Mouse (Mus musculus) spleen, adult 12 weeks (tissue): ENCODE measurements around the gene Hmg20b.

Experiments
- DNase-seq: peaks from one replicate; pipeline ENCODE4 v3.0.0; 2022; ENCODE audit warnings: low spot score

Hmg20b gene

DNA sequence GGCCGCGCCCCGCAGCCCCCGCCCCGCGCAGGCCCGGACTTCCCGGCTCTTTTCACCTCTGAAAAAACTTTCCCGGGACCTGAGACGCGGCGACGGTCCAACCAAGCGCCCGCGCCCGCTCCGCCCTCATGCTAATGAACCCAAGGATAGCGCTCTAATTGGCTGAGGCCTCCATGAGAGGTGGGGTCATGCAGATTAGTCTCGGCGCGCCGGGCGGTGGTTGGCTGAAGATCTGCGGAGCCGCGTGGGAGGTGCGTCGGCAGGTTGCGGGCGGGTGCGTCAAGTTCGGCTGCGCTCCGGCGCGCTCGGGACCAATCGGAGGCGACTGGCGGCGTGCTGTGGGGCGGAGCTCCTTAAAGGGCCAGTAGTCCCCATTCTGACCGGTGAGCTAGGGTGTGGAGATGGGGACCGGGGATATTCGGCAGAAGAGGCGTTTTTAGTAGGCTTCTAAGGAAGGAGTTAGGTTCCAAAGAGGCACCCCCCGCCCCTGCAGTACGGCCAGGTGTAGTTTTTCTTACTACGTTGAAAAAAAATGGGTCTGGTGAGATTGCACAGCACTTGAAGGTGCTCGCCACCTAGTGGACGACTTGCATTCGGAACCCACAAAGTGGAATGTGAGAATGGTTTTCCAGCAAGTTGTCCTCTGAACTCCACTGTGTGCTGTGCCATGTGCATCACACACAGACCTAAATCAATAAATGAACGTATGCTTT, at the start of gene Hmg20b:
Hmg20b (minus strand) TSS at position 130 of the 713 bp plus-strand sequence.
- peak; percentile 97 for DNase-seq

- DNase-seq: no peak
Measured at GRCm38 (mm10) chr10:81399798-81400308, 49.6 kb upstream of the Hmg20b start.

GRCm38 (mm10) chr10:81399296-81399695, 49.0 kb upstream of the Hmg20b start:
- no peak for DNase-seq

DNA sequence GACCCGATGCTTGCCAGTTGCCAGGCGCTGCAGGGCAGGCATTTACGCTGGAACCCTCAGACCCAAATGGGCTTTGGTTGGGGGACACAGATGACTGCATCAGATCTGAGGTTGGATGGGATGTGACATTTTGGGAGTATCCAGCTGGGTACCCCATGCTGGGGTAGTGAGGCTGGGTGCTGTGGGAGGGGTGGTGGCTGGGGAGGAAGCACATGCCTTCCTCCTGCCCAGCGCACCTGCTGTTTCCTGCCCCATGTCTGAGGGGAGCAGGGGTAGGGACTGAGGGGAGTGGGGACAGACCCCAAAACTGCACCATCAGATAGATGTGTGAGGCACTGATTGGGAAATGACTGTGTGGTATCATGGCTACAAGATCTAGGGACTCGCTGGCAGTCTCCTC, 46.5 kb upstream of the Hmg20b start:
- no peak for DNase-seq

DNA sequence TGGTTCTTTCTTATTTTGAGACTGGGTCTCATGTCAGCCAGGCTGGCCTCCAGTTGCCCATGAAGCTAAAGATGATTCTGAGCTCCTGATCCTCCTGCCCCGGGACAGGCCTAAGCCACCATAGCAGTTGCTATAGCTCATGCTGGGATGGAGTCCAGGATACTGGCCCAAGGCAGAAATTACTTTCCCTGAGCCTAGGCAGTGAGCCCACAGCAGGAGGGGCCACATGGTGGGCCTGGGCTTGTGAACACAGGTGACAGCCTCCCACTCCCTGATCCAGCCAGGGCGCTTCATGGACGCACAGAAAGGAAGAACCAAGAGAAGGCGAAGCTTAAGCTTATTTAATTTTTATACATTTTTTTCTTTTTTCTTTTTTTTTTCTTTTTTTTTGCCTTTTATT, 45.6 kb upstream of the Hmg20b start:
- DNase-seq: no peak

DNA sequence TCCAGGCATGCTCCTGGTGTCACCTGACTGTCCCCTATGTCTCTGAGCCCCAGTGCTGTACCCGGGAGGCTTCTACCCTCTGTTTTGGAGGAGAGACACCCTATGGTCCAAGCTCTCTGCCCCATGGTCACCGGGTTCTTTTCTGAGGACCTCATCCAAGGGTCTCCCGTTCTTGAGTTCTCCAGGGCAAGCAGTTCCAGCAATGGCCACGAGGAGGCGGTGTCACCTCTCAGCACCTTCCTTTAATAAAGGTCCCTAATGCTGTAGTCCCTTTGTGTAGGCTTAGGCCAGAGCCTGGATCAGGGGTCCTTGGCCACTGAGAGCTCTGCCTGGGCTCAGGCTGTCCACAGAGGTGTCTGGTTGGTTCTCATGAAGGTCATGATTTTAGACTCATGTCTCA, 44.8 kb upstream of the Hmg20b start:
- DNase-seq: peak; percentile 62

DNA sequence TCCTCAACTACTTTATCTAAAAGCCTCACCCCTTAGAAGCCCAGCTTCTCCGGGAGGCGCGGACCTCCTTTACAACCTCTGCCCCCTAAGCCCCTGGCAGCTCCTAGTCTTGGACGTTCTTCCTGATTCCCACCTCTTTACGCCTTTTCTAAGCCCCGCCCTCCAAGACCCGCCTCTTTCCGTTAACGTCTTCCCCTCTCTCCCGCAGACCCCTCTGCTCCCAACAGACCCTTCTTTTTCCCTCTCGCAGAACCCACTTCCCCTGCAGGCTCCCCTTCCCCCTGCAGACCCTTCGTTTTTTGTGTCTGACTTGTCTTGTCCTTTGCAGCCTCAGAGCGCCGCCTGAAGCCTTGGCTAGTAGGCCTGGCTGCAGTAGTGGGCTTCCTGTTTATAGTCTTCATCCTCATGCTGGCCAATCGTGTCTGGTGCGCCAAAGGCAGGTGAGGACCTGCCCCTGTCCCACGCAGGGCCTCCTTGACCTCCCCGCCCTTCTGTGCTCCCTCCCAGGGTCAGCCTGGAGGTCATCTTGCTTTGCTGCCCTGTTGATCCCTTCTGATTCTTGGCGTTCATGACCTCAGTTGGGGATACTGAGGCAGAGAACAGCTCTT, 43.3 kb upstream of the Hmg20b start:
- DNase-seq: no peak

DNA sequence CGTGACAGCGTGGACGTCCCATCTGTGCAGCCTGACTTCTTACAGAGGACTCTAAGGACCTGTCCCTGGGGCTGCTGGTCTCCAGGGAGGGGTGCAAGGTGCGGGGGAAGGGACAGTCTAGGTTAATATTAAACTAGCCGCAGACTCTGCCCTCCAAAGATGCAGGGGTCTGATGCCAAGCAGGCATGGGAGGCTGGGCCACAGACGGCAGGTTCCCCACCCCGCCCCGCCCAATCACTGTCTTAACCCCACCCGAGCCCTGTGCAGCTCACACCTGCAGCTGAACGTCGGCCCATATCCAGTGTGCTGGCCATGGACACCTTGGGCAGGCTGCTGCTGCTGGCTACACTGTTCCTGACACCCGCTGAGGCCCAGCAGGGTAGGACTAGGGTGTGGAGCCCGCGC, 42.5 kb upstream of the Hmg20b start, which contains the start of gene Smim24:
Smim24 (plus strand) TSS at position 271 of the 405 bp plus-strand sequence.
- DNase-seq: no peak

DNA sequence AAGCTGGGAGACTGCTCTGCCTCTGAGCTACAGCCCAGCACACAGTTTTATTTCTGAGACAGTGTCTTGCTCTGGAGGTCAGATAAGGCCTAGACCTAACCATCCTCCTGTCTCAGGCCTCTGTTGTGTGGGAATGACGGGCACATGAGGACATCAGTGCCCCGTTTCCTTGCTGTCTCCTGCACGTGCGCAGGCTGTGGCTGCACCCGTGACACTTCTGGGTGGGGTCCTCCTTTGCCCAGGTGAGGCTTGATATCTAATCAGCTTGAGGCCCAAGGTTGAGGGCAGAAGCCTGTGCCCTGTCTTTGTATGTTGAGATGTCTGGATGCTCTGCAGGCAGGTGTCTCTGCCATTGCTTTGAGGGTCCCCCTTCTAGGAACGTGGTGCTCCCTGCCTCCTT, 42.0 kb upstream of the Hmg20b start:
- no peak for DNase-seq

DNA sequence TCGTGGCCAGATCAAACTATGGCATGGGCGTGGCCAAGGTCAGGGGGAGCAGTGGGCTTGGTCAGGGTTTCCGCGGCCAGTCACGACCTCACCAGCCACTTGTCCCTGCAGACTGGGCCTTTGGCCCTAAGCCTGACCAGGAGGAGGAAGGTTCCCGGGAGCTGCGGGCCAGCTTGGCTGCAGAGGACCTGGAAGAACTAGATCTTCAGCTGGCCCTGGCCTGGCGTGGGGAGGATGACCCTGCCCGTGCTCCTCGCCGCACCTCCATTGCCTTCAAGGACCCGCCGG, 40.3 kb upstream of the Hmg20b start:
- no peak for DNase-seq

DNA sequence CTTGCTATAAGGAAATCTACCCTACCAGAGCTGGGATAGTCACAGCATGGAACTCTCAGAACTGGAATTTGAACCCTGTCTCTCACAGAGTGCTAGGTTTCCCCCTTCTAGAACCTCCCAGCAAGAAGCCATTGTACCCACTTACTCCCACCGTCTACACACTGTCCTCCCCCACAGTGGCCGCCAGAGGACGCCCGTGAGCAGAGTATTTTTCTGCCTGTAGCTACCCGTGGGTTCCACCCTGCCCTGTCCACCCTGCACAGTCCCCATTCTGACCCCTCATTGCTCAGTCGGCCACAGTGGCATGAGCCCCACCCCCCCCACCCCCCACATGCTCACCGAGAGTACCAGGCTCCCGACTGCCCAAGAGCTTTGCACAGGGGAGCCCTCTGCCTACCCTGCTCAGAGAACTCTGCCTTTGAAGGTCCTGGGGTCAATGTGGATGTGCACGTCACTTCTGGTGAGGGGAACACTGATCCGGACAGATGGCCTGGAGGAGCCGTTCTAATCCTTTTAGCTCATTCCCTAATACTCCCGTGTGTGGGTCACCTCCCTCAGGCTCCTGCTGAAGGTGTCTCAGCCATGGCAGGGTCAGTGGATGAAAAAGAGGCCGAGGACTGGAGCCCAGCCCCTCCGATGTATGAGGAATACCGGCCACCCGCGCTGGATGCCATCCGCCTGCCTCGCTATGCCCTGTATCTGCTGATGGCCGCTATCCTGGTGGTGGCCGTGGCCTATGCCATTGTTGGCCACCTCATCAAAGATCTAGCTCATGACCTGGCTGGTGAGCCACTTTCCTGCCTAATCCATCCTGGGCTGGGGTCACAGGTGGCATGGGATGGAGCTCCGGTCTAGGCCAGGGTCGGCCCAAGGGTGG, 39.8 kb upstream of the Hmg20b start:
- peak; percentile 67 for DNase-seq

DNA sequence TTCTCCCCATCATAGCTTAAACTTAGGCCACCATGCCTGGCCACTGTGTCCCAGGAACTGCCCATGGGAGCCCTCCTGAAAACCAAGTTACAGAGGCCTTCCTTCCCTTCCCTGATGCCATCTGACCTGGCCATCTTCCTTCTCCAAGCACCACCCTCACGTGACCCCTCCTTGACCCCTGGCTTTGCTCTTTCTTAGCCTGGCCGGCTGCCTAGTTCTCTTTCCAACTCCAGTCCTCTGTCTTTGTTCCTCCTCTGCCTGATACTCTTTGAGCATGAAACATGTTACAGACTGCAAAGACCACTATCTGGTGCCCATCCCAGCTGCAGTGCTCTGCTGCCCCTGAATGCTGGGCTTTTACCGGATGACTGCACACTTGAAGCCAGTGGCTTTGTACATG, 39.1 kb upstream of the Hmg20b start:
- DNase-seq: no peak

DNA sequence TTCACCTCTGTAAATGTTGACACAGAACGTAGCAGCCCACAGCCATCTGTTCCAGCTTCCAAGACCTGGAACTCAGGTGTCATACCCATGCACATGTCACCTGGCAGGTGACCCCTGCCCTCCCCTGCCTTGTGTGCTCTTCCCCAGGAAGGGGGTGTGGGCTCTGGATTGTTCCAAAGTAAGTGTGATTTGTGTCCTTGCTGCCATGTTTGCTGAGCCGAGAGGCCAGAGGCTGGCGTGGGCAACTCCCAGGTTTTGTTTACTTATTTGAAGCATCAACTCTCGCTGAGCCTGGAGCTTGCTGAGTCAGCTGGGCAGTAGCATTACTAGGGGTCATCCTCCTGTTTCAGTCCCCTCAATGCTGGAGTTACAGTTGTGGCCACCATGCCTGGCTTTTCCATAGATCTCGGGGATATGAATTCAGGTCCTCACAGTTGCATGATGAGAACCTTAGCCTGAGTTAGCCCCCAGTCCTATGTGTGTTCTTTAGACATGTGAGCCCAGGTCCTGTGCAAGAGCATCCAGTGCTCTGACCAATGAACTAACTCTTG, 38.3 kb upstream of the Hmg20b start, which contains the start of gene Gm48552:
Gm48552 (plus strand) TSS at position 501 of the 551 bp plus-strand sequence.
- DNase-seq: no peak

DNA sequence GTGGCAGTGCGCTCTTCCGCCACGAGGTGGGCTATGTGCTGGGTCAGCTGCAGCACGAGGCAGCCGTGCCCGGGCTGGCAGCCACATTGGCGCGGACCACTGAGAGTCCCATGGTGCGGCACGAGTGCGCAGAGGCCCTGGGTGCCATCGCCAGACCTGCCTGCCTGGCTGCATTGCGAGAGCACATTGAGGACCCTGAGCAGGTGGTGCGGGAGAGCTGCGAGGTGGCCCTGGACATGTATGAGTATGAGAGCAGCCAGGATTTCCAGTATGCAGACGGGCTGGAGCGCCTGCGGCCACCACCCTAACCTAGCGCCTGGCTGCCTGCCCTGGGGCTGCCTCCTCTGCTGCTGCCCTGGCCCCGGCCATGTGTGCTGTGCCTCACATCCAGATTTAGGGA, 37.4 kb upstream of the Hmg20b start:
- DNase-seq: no peak

DNA sequence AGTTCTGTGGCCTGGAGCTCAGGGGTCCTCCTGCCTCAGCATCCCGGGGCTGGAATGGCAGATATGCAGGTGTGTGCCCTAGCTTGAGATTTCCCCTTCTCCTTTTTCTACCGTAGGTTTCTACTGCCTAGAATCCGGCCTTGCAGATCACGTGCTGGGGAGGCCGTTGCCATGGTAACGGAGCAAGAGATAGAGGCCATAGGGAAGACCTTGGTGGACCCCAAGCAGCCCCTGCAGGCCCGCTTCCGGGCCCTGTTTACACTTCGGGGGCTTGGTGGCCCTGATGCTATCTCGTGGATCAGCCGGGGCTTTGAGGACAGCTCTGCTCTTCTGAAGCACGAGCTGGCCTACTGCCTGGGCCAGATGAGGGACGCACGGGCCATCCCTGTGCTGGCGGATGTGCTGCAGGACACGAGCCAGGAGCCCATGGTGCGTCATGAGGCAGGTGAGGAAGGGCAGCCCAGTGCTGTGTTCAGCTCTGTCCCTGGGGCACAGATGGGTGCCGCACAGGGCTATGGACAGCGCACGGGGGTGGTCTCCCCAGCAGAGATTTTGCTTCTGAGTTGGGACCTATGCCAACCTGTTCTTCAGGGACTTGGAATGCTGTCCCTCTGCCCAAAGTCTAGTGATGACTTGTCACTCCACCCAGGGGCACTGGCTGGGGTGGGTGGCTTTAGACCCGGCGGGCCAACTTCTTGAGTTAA, 35.5 kb upstream of the Hmg20b start:
- DNase-seq: no peak

- DNase-seq: no peak
Measured at GRCm38 (mm10) chr10:81384605-81384982, 34.3 kb upstream of the Hmg20b start.

GRCm38 (mm10) chr10:81383802-81384604, 33.7 kb upstream of the Hmg20b start, which contains the start of the genes Dohh and Gm48551:
Gene Dohh (plus strand): TSS chr10:81384428.
Gene Gm48551 (plus strand): TSS chr10:81384466.
- DNase-seq: peak; percentile 99

GRCm38 (mm10) chr10:81382039-81382438, 31.8 kb upstream of the Hmg20b start:
- peak; percentile 90 for DNase-seq

GRCm38 (mm10) chr10:81379809-81380378, 29.6 kb upstream of the Hmg20b start:
- DNase-seq: no peak

- no peak for DNase-seq
Measured at GRCm38 (mm10) chr10:81379183-81379553, 28.9 kb upstream of the Hmg20b start.
